Mouse (Mus musculus): ENCODE data around the gene Col9a1.

The Col9a1 gene

GRCm38 (mm10) chr1:24177224-24177851 lies at the start of gene Col9a1:
Gene Col9a1 (plus strand): TSS chr1:24177610.
- DNase-seq (ENCODE audit: low read depth, low spot score): no peak

- DNase-seq (ENCODE audit: low read depth, low spot score): no peak
These were observed 49.5 kb upstream of the Col9a1 start for GRCm38 (mm10) chr1:24127866-24128265.

GRCm38 (mm10) chr1:24133853-24134252 lies 43.6 kb upstream of the Col9a1 start:
- DNase-seq (ENCODE audit: low read depth, low spot score): no peak

GRCm38 (mm10) chr1:24134792-24135191 lies 42.6 kb upstream of the Col9a1 start:
- DNase-seq (ENCODE audit: low read depth, low spot score): peak; percentile 50

- peak; percentile 71 for DNase-seq (ENCODE audit: low read depth, low spot score)
These were observed 40.3 kb upstream of the Col9a1 start for GRCm38 (mm10) chr1:24137133-24137532.

GRCm38 (mm10) chr1:24140555-24140954 lies 36.9 kb upstream of the Col9a1 start:
- no peak for DNase-seq (ENCODE audit: low read depth, low spot score)

GRCm38 (mm10) chr1:24143504-24143903 lies 33.9 kb upstream of the Col9a1 start:
- no peak for DNase-seq (ENCODE audit: low read depth, low spot score)

GRCm38 (mm10) chr1:24157751-24158150 lies 19.7 kb upstream of the Col9a1 start:
- no peak for DNase-seq (ENCODE audit: low read depth, low spot score)

GRCm38 (mm10) chr1:24169410-24169809 lies 8.0 kb upstream of the Col9a1 start:
- DNase-seq (ENCODE audit: low read depth, low spot score): no peak

GRCm38 (mm10) chr1:24171205-24171866 lies 6.1 kb upstream of the Col9a1 start:
- peak; percentile 73 for DNase-seq (ENCODE audit: low read depth, low spot score)

- DNase-seq (ENCODE audit: low read depth, low spot score): no peak
These were observed 5.5 kb upstream of the Col9a1 start for GRCm38 (mm10) chr1:24171898-24172297.

- DNase-seq (ENCODE audit: low read depth, low spot score): no peak
These were observed 4.8 kb upstream of the Col9a1 start for GRCm38 (mm10) chr1:24172656-24173055.

- DNase-seq (ENCODE audit: low read depth, low spot score): no peak
These were observed 1.6 kb upstream of the Col9a1 start for GRCm38 (mm10) chr1:24175761-24176160.

- DNase-seq (ENCODE audit: low read depth, low spot score): peak; percentile 53
These were observed 2.4 kb downstream of the Col9a1 start for GRCm38 (mm10) chr1:24179856-24180255.

- DNase-seq (ENCODE audit: low read depth, low spot score): no peak
These were observed 7.6 kb downstream of the Col9a1 start for GRCm38 (mm10) chr1:24184981-24185380.

- no peak for DNase-seq (ENCODE audit: low read depth, low spot score)
These were observed 9.6 kb downstream of the Col9a1 start for GRCm38 (mm10) chr1:24186964-24187363.

GRCm38 (mm10) chr1:24191668-24192067 lies 14.3 kb downstream of the Col9a1 start:
- no peak for DNase-seq (ENCODE audit: low read depth, low spot score)

GRCm38 (mm10) chr1:24194111-24194510 lies 16.7 kb downstream of the Col9a1 start:
- DNase-seq (ENCODE audit: low read depth, low spot score): no peak

GRCm38 (mm10) chr1:24195070-24195840 lies 17.8 kb downstream of the Col9a1 start:
- peak; percentile 38 for DNase-seq (ENCODE audit: low read depth, low spot score)

- DNase-seq (ENCODE audit: low read depth, low spot score): peak; percentile 71
These were observed 18.6 kb downstream of the Col9a1 start for GRCm38 (mm10) chr1:24195951-24196517.

- no peak for DNase-seq (ENCODE audit: low read depth, low spot score)
These were observed 34.4 kb downstream of the Col9a1 start for GRCm38 (mm10) chr1:24211621-24212385.

Data from mesoderm, embryonic 11.5 days (tissue).